Mouse (Mus musculus): ENCODE measurements around the gene Ugt1a6b.

- TF ChIP-seq CTCF (conservative IDR thresholded peaks at IDR 0.05; ENCODE audit: low read length) (no peak), POU5F1 (IDR thresholded peaks at IDR 0.05; ENCODE audit: borderline replicate concordance, low read length) (no peak)
Observed at GRCm38 (mm10) chr1:88264869-88265240, 161.8 kb downstream of the Ugt1a6b start.

Data from E14TG2a.4 (cell line).